In the genomic region with DNA sequence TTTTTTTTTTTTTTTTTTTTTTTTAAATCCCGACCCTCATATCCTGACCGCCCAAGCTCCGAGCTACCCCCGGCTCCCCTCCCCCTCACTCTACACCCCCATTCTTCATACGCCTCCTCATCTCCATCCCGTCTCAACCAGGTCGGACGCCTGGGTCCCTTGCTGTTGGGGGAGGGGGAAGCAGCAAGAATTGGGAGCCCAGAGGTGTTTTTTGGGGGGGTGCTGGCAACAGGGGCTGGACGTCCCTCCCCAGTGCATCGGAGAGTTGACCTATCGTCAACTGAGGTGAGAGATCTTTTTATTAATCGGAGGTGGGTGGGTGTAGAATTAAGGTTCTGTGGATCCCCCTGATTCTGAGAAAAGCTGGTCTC, we compare ENCODE assay signal across 12 mouse cellular contexts. TPM values are rescaled to one million over a fixed set of nuclear protein-coding genes. Genes with fewer than 3 reads are reported as not detected.
DNase-seq lines count a peak whose midpoint lies in the region; ATAC-seq and TF ChIP-seq lines count a peak whose summit lies in the region.
"Had no signal": no experiment of that assay in that cellular context is flagged by ENCODE, and none has a peak within 500 bp of the region (broad histone marks: within the 10 kb centered on the region; RNA-seq: fewer than 3 reads in every experiment).

No protein-coding gene starts in this region.

- H3K27me3 ChIP-seq in heart, embryonic 14.5 days (ENCODE audit: control insufficient read depth, insufficient read depth, low read length), result 0 out of 2 replicates have a peak, but pooled peaks cover 3% of the 10 kb centered on the region
- 0 out of 2 replicates have a peak, but pooled peaks cover 4% of the 10 kb centered on the region for H3K27me3 ChIP-seq in heart, adult 2 months (ENCODE audit: control insufficient read depth, insufficient read depth, low read length)
- H3K27me3 ChIP-seq in forebrain, postnatal 0 days (ENCODE audit: insufficient read depth, low read length), result no peaks in the 10 kb centered on the region
- no peaks in the 10 kb centered on the region for H3K27me3 ChIP-seq in midbrain, embryonic 11.5 days (ENCODE audit: control insufficient read depth, insufficient read depth, low read length)

- TF ChIP-seq POLR2A in heart, adult 2 months (IDR thresholded peaks at IDR 0.05; ENCODE audit: insufficient read depth, low read depth, low read length), result no peak
- no peak for TF ChIP-seq POLR2A in cortical plate, adult 2 months (IDR thresholded peaks at IDR 0.05; ENCODE audit: extremely low read depth, insufficient read depth, low read length)

- WGBS in heart, embryonic 14.5 days, result 6% methylated on average over 11 of the region's 12 CpGs
- WGBS in heart, adult 2 months, result 11% methylated on average over 12 of the region's 12 CpGs
- WGBS in forebrain, postnatal 0 days, result under 1% methylated on average over 12 of the region's 12 CpGs
- WGBS in midbrain, embryonic 11.5 days, result 4% methylated on average over 12 of the region's 12 CpGs

- H3K4me2 ChIP-seq in heart, embryonic 14.5 days (ENCODE audit: low read length), result peak overlapping the region; percentile 45
- peak overlapping the region; percentile 83 for H3K4me2 ChIP-seq in forebrain, postnatal 0 days (ENCODE audit: low read depth)
- H3K4me2 ChIP-seq in midbrain, embryonic 11.5 days, result peak overlapping the region; percentile 63

- no peak for TF ChIP-seq CTCF in heart, adult 2 months (IDR thresholded peaks at IDR 0.05)
- no peak for TF ChIP-seq CTCF in cortical plate, adult 2 months (IDR thresholded peaks at IDR 0.05; ENCODE audit: extremely low read depth, insufficient read depth, low read length)
- TF ChIP-seq CTCF in forebrain, postnatal 0 days (IDR thresholded peaks at IDR 0.05; ENCODE audit: low read depth), result no peak

- H3K9me3 ChIP-seq in heart, embryonic 14.5 days (ENCODE audit: control insufficient read depth, low read length), result no peaks in the 10 kb centered on the region
- no peaks in the 10 kb centered on the region for H3K9me3 ChIP-seq in forebrain, postnatal 0 days (ENCODE audit: low read length)
- H3K9me3 ChIP-seq in midbrain, embryonic 11.5 days (ENCODE audit: control insufficient read depth, low read length), result no peaks in the 10 kb centered on the region

- H3K4me1 ChIP-seq in heart, embryonic 14.5 days (ENCODE audit: control insufficient read depth in 2 of 2, insufficient read depth in 2 of 2, low read length in 2 of 2), result no peaks in the 10 kb centered on the region; a peak in 1 of 4 replicates
- no peaks in the 10 kb centered on the region for H3K4me1 ChIP-seq in heart, adult 2 months (ENCODE audit: control insufficient read depth, insufficient read depth, low read length)
- H3K4me1 ChIP-seq in cortical plate, adult 2 months (ENCODE audit: control insufficient read depth, insufficient read depth, low read length), result peaks cover 8% of the 10 kb centered on the region
- peaks cover 16% of the 10 kb centered on the region for H3K4me1 ChIP-seq in forebrain, postnatal 0 days (ENCODE audit: insufficient read depth)
- peaks cover 10% of the 10 kb centered on the region for H3K4me1 ChIP-seq in midbrain, embryonic 11.5 days (ENCODE audit: control insufficient read depth, insufficient read depth, low read length)

- H3K4me3 ChIP-seq in heart, embryonic 14.5 days (ENCODE audit: control insufficient read depth in 1 of 2, insufficient read depth in 1 of 2, low read depth in 1 of 2, low read length in 2 of 2), result 0 out of 4 replicates have a peak overlapping the region, but pooled peaks of 1 of the 2 experiments have one; percentile 13
- no peak overlapping the region for H3K4me3 ChIP-seq in heart, adult 2 months
- H3K4me3 ChIP-seq in cortical plate, adult 2 months (ENCODE audit: insufficient read depth, low read length), result peak overlapping the region; percentile 87
- H3K4me3 ChIP-seq in forebrain, postnatal 0 days (ENCODE audit: low read depth, low read length), result peak overlapping the region; percentile 49
- H3K4me3 ChIP-seq in midbrain, embryonic 11.5 days (ENCODE audit: low read depth, low read length), result peak overlapping the region; percentile 33

- H3K79me2 ChIP-seq in heart, adult 2 months (replicated peaks; ENCODE audit: control insufficient read depth, insufficient read depth, low read length), result no peaks in the 10 kb centered on the region

- H3K27ac ChIP-seq in heart, embryonic 14.5 days (replicated peaks in 1 of 2; ENCODE audit: control insufficient read depth in 1 of 2, insufficient read depth in 1 of 2, low read depth in 2 of 2, low read length in 2 of 2), result no peak overlapping the region
- no peak overlapping the region for H3K27ac ChIP-seq in heart, adult 2 months
- peak overlapping the region; percentile 92 for H3K27ac ChIP-seq in cortical plate, adult 2 months (ENCODE audit: insufficient read depth, low read length)
- peak overlapping the region; percentile 78 for H3K27ac ChIP-seq in forebrain, postnatal 0 days (ENCODE audit: low read depth, low read length)
- H3K27ac ChIP-seq in midbrain, embryonic 11.5 days (ENCODE audit: low read depth, low read length), result no peak overlapping the region
- H3K27ac ChIP-seq: macrophage had no signal

- peak overlapping the region; percentile 11; the same call in 1 of the 2 replicates for H3K9ac ChIP-seq in heart, embryonic 14.5 days (ENCODE audit: low read length)
- no peak overlapping the region for H3K9ac ChIP-seq in heart, adult 2 months (ENCODE audit: low read depth, low read length)
- peak overlapping the region; percentile 76 for H3K9ac ChIP-seq in forebrain, postnatal 0 days
- peak overlapping the region; percentile 53; the same call in 1 of the 2 replicates for H3K9ac ChIP-seq in midbrain, embryonic 11.5 days (ENCODE audit: low read length)

- no peaks in the 10 kb centered on the region for H3K36me3 ChIP-seq in heart, embryonic 14.5 days (ENCODE audit: control insufficient read depth, insufficient read depth, low read length)
- no peaks in the 10 kb centered on the region for H3K36me3 ChIP-seq in heart, adult 2 months (ENCODE audit: control insufficient read depth, insufficient read depth, low read length)
- H3K36me3 ChIP-seq in forebrain, postnatal 0 days (ENCODE audit: insufficient read depth), result 0 out of 2 replicates have a peak, but pooled peaks cover 7% of the 10 kb centered on the region
- H3K36me3 ChIP-seq in midbrain, embryonic 11.5 days (ENCODE audit: control insufficient read depth, insufficient read depth, low read length), result peaks cover 4% of the 10 kb centered on the region

- ATAC-seq in heart, embryonic 14.5 days (ENCODE audit: insufficient number of reproducible peaks, insufficient read depth, low FRiP score, low read depth), result no peak
- ATAC-seq in forebrain, postnatal 0 days, result no peak; the same call in 1 of the 2 replicates
- ATAC-seq in midbrain, embryonic 11.5 days (ENCODE audit: low FRiP score), result peak; percentile 38

- intact Hi-C loops in heart, adult 2 months (cut with DNase I), result no loop called here

- TF ChIP-seq EP300 in heart, adult 2 months (IDR thresholded peaks at IDR 0.05; ENCODE audit: insufficient read depth, low read depth, low read length), result no peak

- no peak for DNase-seq in heart, adult 2 months
- DNase-seq in forebrain, postnatal 0 days, result no peak
- peak; percentile 90 for DNase-seq in midbrain, embryonic 11.5 days (ENCODE audit: low spot score, missing footprints)
- DNase-seq in ovary, postnatal 14 days (ENCODE audit: low spot score), result no peak
- no peak for DNase-seq in thymus, postnatal 0 days (ENCODE audit: low spot score)
- DNase-seq in retina, embryonic 14.5 days (ENCODE audit: low spot score), result no peak
- DNase-seq: kidney, postnatal 14 days had no signal

RNA-seq across cellular contexts. Expression of gene Cacng8, which starts 0.6 kb away (rescaled TPM):
- 0.28 and 0.63 TPM in 2 replicates for polyA plus RNA-seq in heart, embryonic 14.5 days (2014; fragmentation: Nextera tagmentation; extraction: Ambion mirVana)
- total RNA-seq in heart, adult 2 months (2021), result not detected
- not detected in 2 replicates for polyA plus RNA-seq in heart, adult 2 months (2012; rRNA removed)
- 50.3 and 63.3 TPM in 2 replicates for polyA plus RNA-seq in cortical plate, adult 2 months (2012; rRNA removed)
- 41.5 and 42.2 TPM in 2 replicates for total RNA-seq in forebrain, postnatal 0 days (2014; rRNA removed)
- polyA plus RNA-seq in forebrain, postnatal 0 days (2015; fragmentation: Nextera tagmentation; extraction: Ambion mirVana), result 16.5 and 17.8 TPM in 2 replicates
- 4.0 and 4.7 TPM in 2 replicates for polyA plus RNA-seq in midbrain, embryonic 11.5 days (2014; fragmentation: Nextera tagmentation; extraction: Ambion mirVana)
- 0.35 and 0.73 TPM in 2 replicates for polyA plus RNA-seq in thymus, postnatal 0 days (2015; fragmentation: Nextera tagmentation; extraction: Ambion mirVana)
- polyA plus RNA-seq: macrophage had no signal

RNA-seq across cellular contexts. Expression of gene Cacng6, which starts 32.9 kb away (rescaled TPM):
- polyA plus RNA-seq in heart, embryonic 14.5 days (2014; fragmentation: Nextera tagmentation; extraction: Ambion mirVana), result 19.0 and 19.1 TPM in 2 replicates
- total RNA-seq in heart, adult 2 months (2021), result 1 to 10 TPM; 1.9 to 2.5 TPM
- polyA plus RNA-seq in heart, adult 2 months (2012; rRNA removed), result 0.78 and 3.3 TPM in 2 replicates
- 0.81 and 1.4 TPM in 2 replicates for polyA plus RNA-seq in cortical plate, adult 2 months (2012; rRNA removed)
- 0.15 and 0.38 TPM in 2 replicates for total RNA-seq in forebrain, postnatal 0 days (2014; rRNA removed)
- polyA plus RNA-seq in forebrain, postnatal 0 days (2015; fragmentation: Nextera tagmentation; extraction: Ambion mirVana), result 0.35 and 0.43 TPM in 2 replicates
- not detected in 2 replicates for polyA plus RNA-seq in midbrain, embryonic 11.5 days (2014; fragmentation: Nextera tagmentation; extraction: Ambion mirVana)
- 0.13 and 0.26 TPM in 2 replicates for polyA plus RNA-seq in thymus, postnatal 0 days (2015; fragmentation: Nextera tagmentation; extraction: Ambion mirVana)
- total RNA-seq: adrenal gland, postnatal 14 days; CH12.LX had no signal
- polyA plus RNA-seq: macrophage had no signal

RNA-seq across cellular contexts. Expression of gene Cacng7, which starts 58.3 kb away (rescaled TPM):
- polyA plus RNA-seq in heart, embryonic 14.5 days (2014; fragmentation: Nextera tagmentation; extraction: Ambion mirVana), result 0.39 and 0.88 TPM in 2 replicates
- 1 to 10 TPM; 4.3 to 5.4 TPM for total RNA-seq in heart, adult 2 months (2021)
- polyA plus RNA-seq in heart, adult 2 months (2012; rRNA removed), result 6.7 and 7.7 TPM in 2 replicates
- polyA plus RNA-seq in cortical plate, adult 2 months (2012; rRNA removed), result 207 and 214 TPM in 2 replicates
- 73.4 and 78.9 TPM in 2 replicates for total RNA-seq in forebrain, postnatal 0 days (2014; rRNA removed)
- 2.3 and 2.5 TPM in 2 replicates for polyA plus RNA-seq in forebrain, postnatal 0 days (2015; fragmentation: Nextera tagmentation; extraction: Ambion mirVana)
- 4.2 and 4.4 TPM in 2 replicates for polyA plus RNA-seq in midbrain, embryonic 11.5 days (2014; fragmentation: Nextera tagmentation; extraction: Ambion mirVana)
- 0.09 and 0.27 TPM in 2 replicates for polyA plus RNA-seq in thymus, postnatal 0 days (2015; fragmentation: Nextera tagmentation; extraction: Ambion mirVana)
- polyA plus RNA-seq: macrophage had no signal

Comparison
In these comparisons a context has a peak if more than half of its experiments do, and no peak if none do; other contexts are left out.
1. H3K27ac ChIP-seq: peak in cortical plate, adult 2 months (single experiment) and forebrain, postnatal 0 days (single experiment); none in heart, embryonic 14.5 days (0 of 2), heart, adult 2 months (single experiment) and midbrain, embryonic 11.5 days (single experiment).
2. RNA of gene Cacng7, which starts 58.3 kb away (polyA plus RNA-seq): 207 to 214 TPM in cortical plate, adult 2 months; 6.7 to 7.7 TPM in heart, adult 2 months, 4.2 to 4.4 TPM in midbrain, embryonic 11.5 days, 2.3 to 2.5 TPM in forebrain, postnatal 0 days, 0.39 to 0.88 TPM in heart, embryonic 14.5 days and 0.09 to 0.27 TPM in thymus, postnatal 0 days; every median in the first group is over 10 times any median in the second.
3. Peak in every context shown above with its lines, with median percentiles within 50 percentile points of each other: H3K4me2 ChIP-seq.